Mouse (Mus musculus) CH12.LX (cell line): Measurements from ENCODE around the gene Natd1.

Source experiments
- CTCF ChIP-seq, 2 experiments: IDR thresholded peaks in 1 of 2; conservative IDR thresholded peaks in 1 of 2; 2 replicates each; pipeline ENCODE4 v1.5.1; 2011 to 2012; ENCODE audit warnings: low read depth in 2 of 2, low read length in 2 of 2, improper control_type of control experiment in 1 of 2, inconsistent platforms in 1 of 2, mild to moderate bottlenecking in 1 of 2, moderate library complexity in 1 of 2
- EP300 ChIP-seq: IDR thresholded peaks from 2 replicates; pipeline ENCODE4 v1.6.1; 2011; ENCODE audit warnings: low read length, improper control_type of control experiment
- NELFE ChIP-seq: IDR thresholded peaks from 2 replicates; pipeline ENCODE4 v1.6.1; 2011; ENCODE audit warnings: low read depth, low read length, improper control_type of control experiment
- POLR2A ChIP-seq: IDR thresholded peaks from 2 replicates; pipeline ENCODE4 v1.6.1; 2011; ENCODE audit warnings: low read depth, mild to moderate bottlenecking, improper control_type of control experiment, low read length
- SMC3 ChIP-seq: IDR thresholded peaks from 2 replicates; pipeline ENCODE4 v1.6.1; 2011; ENCODE audit warnings: low read depth, low read length, improper control_type of control experiment

- no peak for TF ChIP-seq SMC3
- TF ChIP-seq EP300, result no peak
- no peak for TF ChIP-seq CTCF (conservative IDR thresholded peaks at IDR 0.05 in 1 of 2, IDR thresholded peaks at IDR 0.05 in 1 of 2; ENCODE audit: low read depth in 2 of 2, low read length in 2 of 2)
- TF ChIP-seq NELFE, result no peak
- TF ChIP-seq POLR2A, result no peak
These were observed 9.0 kb downstream of the Natd1 start for GRCm38 (mm10) chr11:60905407-60906120.
